Mouse (Mus musculus) MEL (cell line): ENCODE results near the gene Msantd1. TPM values are rescaled to one million over a fixed set of nuclear protein-coding genes. Genes with fewer than 3 reads are reported as not detected.

Experiments used
- DNase-seq: peaks from one replicate; pipeline ENCODE4 v3.0.0; 2011; ENCODE audit warnings: low read depth, low spot score
- H3K27ac ChIP-seq: 2 replicates; pipeline ENCODE4 v1.5.1; 2012; ENCODE audit warnings: low read depth, mild to moderate bottlenecking, control low read depth, low read length, moderate library complexity; ENCODE audit not compliant: control insufficient read depth
- H3K27me3 ChIP-seq, 2 experiments: fragments of 150-350 bp in 1 of 2; sonication (generic) in 1 of 2; 2 replicates each; pipeline ENCODE4 v1.6.1; 2012; ENCODE audit warnings: low read length in 2 of 2, mild to moderate bottlenecking in 2 of 2, improper control_type of control experiment in 1 of 2, moderate library complexity in 1 of 2; ENCODE audit not compliant: insufficient read depth in 2 of 2, control insufficient read depth in 1 of 2
- H3K36me3 ChIP-seq, 2 experiments: 2 replicates each; pipeline ENCODE4 v1.6.1; 2012 to 2014; ENCODE audit warnings: low read length in 2 of 2, improper control_type of control experiment in 1 of 2, inconsistent platforms in 1 of 2, mild to moderate bottlenecking in 1 of 2; ENCODE audit not compliant: insufficient read depth in 2 of 2, control insufficient read depth in 1 of 2
- H3K4me1 ChIP-seq, 2 experiments: fragments of 150-350 bp in 1 of 2; sonication (generic) in 1 of 2; 2 replicates each; pipeline ENCODE4 v1.6.1; 2012; ENCODE audit warnings: low read length in 2 of 2, improper control_type of control experiment in 1 of 2, mild to moderate bottlenecking in 1 of 2; ENCODE audit not compliant: insufficient read depth in 2 of 2, control insufficient read depth in 1 of 2
- H3K4me3 ChIP-seq, 2 experiments: fragments of 150-350 bp in 1 of 2; sonication (generic) in 1 of 2; 2 replicates each; pipeline ENCODE4 v1.5.1; 2012; ENCODE audit warnings: low read depth in 2 of 2, low read length in 2 of 2, mild to moderate bottlenecking in 2 of 2, moderate library complexity in 2 of 2, control low read depth in 1 of 2, improper control_type of control experiment in 1 of 2; ENCODE audit not compliant: control insufficient read depth in 1 of 2, insufficient read depth in 1 of 2
- H3K79me2 ChIP-seq: 2 replicates; pipeline ENCODE4 v1.6.1; 2012; ENCODE audit warnings: mild to moderate bottlenecking, low read length, moderate library complexity; ENCODE audit not compliant: control insufficient read depth, poor library complexity, insufficient read depth
- H3K9ac ChIP-seq: 2 replicates; pipeline ENCODE4 v1.6.1; 2012; ENCODE audit warnings: low read depth, mild to moderate bottlenecking, control low read depth, low read length, moderate library complexity; ENCODE audit not compliant: control insufficient read depth, poor library complexity, severe bottlenecking
- H3K9me3 ChIP-seq: fragments of 150-350 bp; sonication (generic); replicated peaks from 2 replicates; pipeline ENCODE4 v1.6.1; 2012; ENCODE audit warnings: mild to moderate bottlenecking, low read length, improper control_type of control experiment, moderate library complexity; ENCODE audit not compliant: insufficient read depth
- BHLHE40 ChIP-seq: IDR thresholded peaks from 2 replicates; pipeline ENCODE4 v1.6.1; 2012; ENCODE audit warnings: low read depth, mild to moderate bottlenecking, inconsistent platforms, low read length, improper control_type of control experiment, borderline replicate concordance
- CHD1 ChIP-seq: IDR thresholded peaks from 2 replicates; pipeline ENCODE4 v1.6.1; 2012; ENCODE audit warnings: low read depth, mild to moderate bottlenecking, inconsistent platforms, low read length, improper control_type of control experiment
- EP300 ChIP-seq, 2 experiments: IDR thresholded peaks; 2 replicates each; pipeline ENCODE4 v1.6.1; 2011; ENCODE audit warnings: improper control_type of control experiment in 2 of 2, low read length in 2 of 2, low read depth in 1 of 2, mild to moderate bottlenecking in 1 of 2
- ETS1 ChIP-seq: IDR thresholded peaks from 2 replicates; pipeline ENCODE4 v1.6.1; 2012; ENCODE audit warnings: low read depth, mild to moderate bottlenecking, inconsistent platforms, low read length, improper control_type of control experiment, moderate library complexity
- GABPA ChIP-seq: IDR thresholded peaks from 2 replicates; pipeline ENCODE4 v1.6.1; 2012; ENCODE audit warnings: low read depth, mild to moderate bottlenecking, inconsistent platforms, low read length, improper control_type of control experiment, moderate library complexity
- KAT2A ChIP-seq: conservative IDR thresholded peaks from 2 replicates; pipeline ENCODE4 v1.6.1; 2012; ENCODE audit warnings: low read depth, low read length, improper control_type of control experiment, inconsistent platforms
- MAFK ChIP-seq: IDR thresholded peaks from 2 replicates; pipeline ENCODE4 v1.6.1; 2011; ENCODE audit warnings: low read depth, mild to moderate bottlenecking, low read length, improper control_type of control experiment, borderline replicate concordance
- MAX ChIP-seq: IDR thresholded peaks from 2 replicates; pipeline ENCODE4 v1.6.1; 2011; ENCODE audit warnings: low read length, improper control_type of control experiment
- MAZ ChIP-seq: IDR thresholded peaks from 2 replicates; pipeline ENCODE4 v1.6.1; 2012; ENCODE audit warnings: low read depth, mild to moderate bottlenecking, inconsistent platforms, low read length, improper control_type of control experiment
- MEF2A ChIP-seq: IDR thresholded peaks from 2 replicates; pipeline ENCODE4 v1.6.1; 2014; ENCODE audit warnings: low read depth, mild to moderate bottlenecking, inconsistent platforms, low read length, improper control_type of control experiment; ENCODE audit not compliant: poor library complexity, insufficient replicate concordance, severe bottlenecking; ENCODE audit errors: extremely low read depth
- MYB ChIP-seq: IDR thresholded peaks from 2 replicates; pipeline ENCODE4 v1.6.1; 2011; ENCODE audit warnings: mild to moderate bottlenecking, low read depth, low read length, improper control_type of control experiment
- NRF1 ChIP-seq: IDR thresholded peaks from 2 replicates; pipeline ENCODE4 v1.6.1; 2014; ENCODE audit warnings: low read depth, mild to moderate bottlenecking, inconsistent platforms, low read length, improper control_type of control experiment, moderate library complexity; ENCODE audit not compliant: poor library complexity, insufficient read depth, severe bottlenecking
- POLR2AphosphoS5 ChIP-seq: IDR thresholded peaks from 2 replicates; pipeline ENCODE4 v1.6.1; 2012; ENCODE audit warnings: low read depth, borderline replicate concordance, mild to moderate bottlenecking, inconsistent platforms, low read length, moderate library complexity, mixed read lengths
- SIN3A ChIP-seq: IDR thresholded peaks from 2 replicates; pipeline ENCODE4 v1.6.1; 2012; ENCODE audit warnings: low read length, improper control_type of control experiment, inconsistent platforms
- ZNF384 ChIP-seq: IDR thresholded peaks from 2 replicates; pipeline ENCODE4 v1.6.1; 2012; ENCODE audit warnings: low read depth, mild to moderate bottlenecking, inconsistent platforms, low read length, improper control_type of control experiment
- polyA plus RNA-seq, 2 experiments: library from polyadenylated mRNA; stranded (reverse) in 1 of 2; unstranded in 1 of 2; fragments of >175 nt in 1 of 2; fragments of >200 nt in 1 of 2; gene quantifications; 2 replicates each; pipeline versions ENCODE4 v1.2.1 to v1.2.4; 2012; ENCODE audit warnings: low replicate concordance in 2 of 2, low read depth in 1 of 2; ENCODE audit not compliant: insufficient read length in 2 of 2, insufficient read depth in 1 of 2, missing spikeins in 1 of 2
- total RNA-seq: library from RNA; depleted of rRNA; stranded (reverse); fragments of 300-350 nt; gene quantifications from 2 replicates; pipeline ENCODE4 v1.2.3, GENCODE M21; 2012

Gene Msantd1
- total and polyA plus RNA-seq, 3 experiments: 0.27 to 0.88 TPM; not detected in 1

DNA sequence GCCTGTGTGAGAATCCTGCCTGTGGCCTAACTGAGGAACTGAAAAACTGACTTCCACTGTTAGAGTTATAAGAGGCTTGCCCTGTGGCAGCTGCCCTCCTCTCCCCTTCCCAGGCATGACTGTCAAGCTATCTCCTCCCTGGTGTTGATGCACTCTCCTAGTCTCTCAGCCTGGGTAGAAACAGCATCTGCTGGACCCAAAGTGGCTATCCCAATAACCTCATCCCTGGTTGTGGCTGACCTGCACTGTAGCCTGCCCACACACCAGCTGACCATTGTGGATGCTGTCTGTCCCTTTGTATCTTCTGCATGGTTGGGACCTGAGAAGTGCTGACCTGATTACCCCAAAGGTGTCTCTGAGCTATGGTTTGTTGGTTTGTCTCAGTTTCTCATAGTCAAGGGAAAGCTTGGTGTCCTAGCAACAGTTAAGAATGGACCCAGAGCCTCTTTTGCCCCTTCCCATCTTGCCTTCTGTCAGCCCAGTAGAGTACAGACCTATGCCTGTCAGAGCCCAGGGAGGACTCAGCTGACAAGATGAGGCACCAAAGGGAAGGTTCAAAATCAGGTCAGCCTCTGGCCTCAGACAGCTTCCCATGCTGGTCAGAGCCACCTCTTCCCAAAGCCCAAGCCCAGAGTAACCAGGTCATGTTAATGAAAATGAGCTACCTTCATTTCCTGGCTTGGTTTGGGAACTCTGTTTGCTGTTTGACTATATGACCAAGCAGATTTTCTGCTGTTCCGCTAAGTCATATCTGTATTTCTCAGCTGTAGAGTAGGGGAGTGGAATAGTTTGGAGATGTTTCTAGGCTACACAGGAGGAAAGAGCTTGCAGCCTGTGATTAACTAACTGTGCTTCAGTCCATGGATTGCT is 2.1 kb downstream of the Msantd1 start:
- Histone ChIP-seq H3K79me2 (no peaks in the 10 kb centered on the region), H3K9me3 (no peaks in the 10 kb centered on the region), H3K9ac (no peak overlapping the region), H3K36me3 (peaks cover 0 to 7% of the 10 kb centered on the region in 2 experiments; a peak in 2 of 4 replicates), H3K4me3 (no peak overlapping the region), H3K27ac (no peak overlapping the region), H3K27me3 (no peaks in the 10 kb centered on the region), H3K4me1 (no peaks in the 10 kb centered on the region; a peak in 1 of 4 replicates)
- DNase-seq: peak; percentile 40
- TF ChIP-seq KAT2A (no peak), ZNF384 (no peak), ETS1 (0 out of 2 replicates have a peak, but pooled peaks have one; percentile 16), CHD1 (no peak)

DNA sequence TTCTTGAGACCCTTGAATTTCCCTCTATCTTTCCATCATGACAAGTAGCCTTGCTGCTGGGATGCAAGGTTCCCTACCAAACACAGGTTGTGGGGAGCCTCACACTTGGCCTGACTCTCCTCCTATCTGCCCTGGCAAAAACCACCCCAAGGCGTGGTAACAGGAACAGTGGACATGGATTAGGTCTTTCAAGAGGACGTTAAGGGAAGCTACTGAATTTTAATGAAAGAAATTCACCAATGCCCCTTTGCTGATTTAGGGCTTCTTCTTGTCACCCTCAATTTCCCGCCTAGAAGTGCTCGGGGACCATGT is 2.6 kb downstream of the Msantd1 start:
- H3K36me3 ChIP-seq: peaks cover 0 to 4% of the 10 kb centered on the region in 2 experiments; a peak in 2 of 4 replicates
- H3K79me2 ChIP-seq: no peaks in the 10 kb centered on the region
- H3K27ac ChIP-seq: no peak overlapping the region
- H3K9ac ChIP-seq: no peak overlapping the region
- no peaks in the 10 kb centered on the region for H3K27me3 ChIP-seq
- H3K4me3 ChIP-seq: no peak overlapping the region
- no peaks in the 10 kb centered on the region; a peak in 1 of 4 replicates for H3K4me1 ChIP-seq
- no peak for TF ChIP-seq BHLHE40
- TF ChIP-seq POLR2AphosphoS5: no peak
- no peak for TF ChIP-seq NRF1
- TF ChIP-seq GABPA: no peak
- no peak for TF ChIP-seq MYB
- no peak for TF ChIP-seq MAX
- TF ChIP-seq EP300 (IDR thresholded peaks at IDR 0.05; ENCODE audit: low read depth in 1 of 2, low read length in 2 of 2): no peak
- TF ChIP-seq MEF2A: no peak
- TF ChIP-seq SIN3A: no peak
- TF ChIP-seq MAZ: no peak
- no peak for TF ChIP-seq MAFK
- no peaks in the 10 kb centered on the region for H3K9me3 ChIP-seq
- no peak for DNase-seq
